Mouse (Mus musculus): ENCODE measurements around the gene Etv6.

DNA sequence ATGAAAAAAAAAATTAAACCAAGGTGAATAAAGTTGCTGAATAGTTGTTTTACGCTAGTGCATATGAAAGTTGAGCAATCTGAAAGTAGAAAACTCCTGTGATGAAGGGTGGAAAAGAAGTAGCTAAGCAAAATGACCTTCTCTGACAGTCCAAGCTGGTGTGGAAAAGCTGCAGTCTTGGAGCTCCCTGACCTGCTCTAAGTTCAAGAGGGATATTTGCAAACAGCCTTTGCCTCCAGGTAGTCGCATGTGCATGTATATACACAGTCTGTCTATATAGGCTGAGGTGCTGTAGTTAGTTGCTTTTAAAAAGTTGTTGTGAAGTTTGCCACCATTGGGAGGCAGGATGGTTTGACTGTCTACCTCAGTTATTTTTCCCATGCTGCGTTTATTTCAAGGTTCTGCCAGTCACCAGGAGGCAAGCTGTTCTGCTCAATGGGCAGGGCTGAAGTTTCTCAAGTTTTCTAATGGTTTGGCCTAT lies 1.5 kb downstream of the Etv6 start:
- TF ChIP-seq CTCF (conservative IDR thresholded peaks at IDR 0.05; ENCODE audit: insufficient read depth, insufficient read length, low read depth, low read length) (no peak), POLR2A (IDR thresholded peaks at IDR 0.05; ENCODE audit: low read depth, low read length) (no peak)

All from kidney, adult 2 months (tissue).